Mouse (Mus musculus): ENCODE measurements around the gene Elmo3. TPM values are rescaled to one million over a fixed set of nuclear protein-coding genes. Genes with fewer than 3 reads are reported as not detected.

Gene Elmo3
- total and polyA plus RNA-seq, 3 experiments, result 0.72 to 1.4 (median 1.3) TPM

GRCm38 (mm10) chr8:105330325-105330724 is 24.9 kb downstream of the Elmo3 start:
- dilution Hi-C loops (cut with MboI; ENCODE audit: extremely low pct_ligation_motif_present, extremely low pct_unique_long_range_greater_than_20kb, low sequenced_read_pairs) (no loop called here), in situ Hi-C loops (cut with MboI; ENCODE audit: low pct_ligation_motif_present, low pct_unique_long_range_greater_than_20kb, low sequenced_read_pairs) (no loop called here)
- H3K79me2 ChIP-seq (replicated peaks; ENCODE audit: control insufficient read depth, extremely low read depth, insufficient read depth, poor library complexity, severe bottlenecking), result peaks cover 11% of the 10 kb centered on the region
- peaks cover 3 to 10% of the 10 kb centered on the region in 2 experiments for H3K4me1 ChIP-seq (ENCODE audit: control insufficient read depth in 1 of 2, insufficient read depth in 2 of 2)
- H3K36me3 ChIP-seq (replicated peaks in 1 of 2; ENCODE audit: control insufficient read depth in 1 of 2, insufficient read depth in 1 of 2, low read length in 1 of 2), result peaks cover 51 to 73% of the 10 kb centered on the region in 2 experiments
- no peak overlapping the region for H3K9ac ChIP-seq (ENCODE audit: insufficient read depth, low read depth)
- H3K9me3 ChIP-seq (replicated peaks; ENCODE audit: low read length), result no peaks in the 10 kb centered on the region
- no peak for TF ChIP-seq SIN3A (IDR thresholded peaks at IDR 0.05; ENCODE audit: low read length)
- TF ChIP-seq CTCF (conservative IDR thresholded peaks at IDR 0.05 in 1 of 2, IDR thresholded peaks at IDR 0.05 in 1 of 2; ENCODE audit: low read depth in 2 of 2, low read length in 2 of 2), result no peak
- no peak for TF ChIP-seq IRF4 (IDR thresholded peaks at IDR 0.05; ENCODE audit: low read depth, low read length)
- TF ChIP-seq CHD2 (IDR thresholded peaks at IDR 0.05; ENCODE audit: low read length), result no peak
- TF ChIP-seq KAT2A (IDR thresholded peaks at IDR 0.05; ENCODE audit: insufficient replicate concordance, low read length), result no peak
- no peak for TF ChIP-seq BHLHE40 (IDR thresholded peaks at IDR 0.05; ENCODE audit: low read depth, low read length)
- TF ChIP-seq JUN (IDR thresholded peaks at IDR 0.05; ENCODE audit: insufficient read depth, low read depth, low read length), result no peak
- TF ChIP-seq E2F4 (IDR thresholded peaks at IDR 0.05; ENCODE audit: insufficient replicate concordance, low read depth, low read length), result no peak
- TF ChIP-seq USF1 (IDR thresholded peaks at IDR 0.05; ENCODE audit: low read depth, low read length), result no peak
- TF ChIP-seq RAD21 (IDR thresholded peaks at IDR 0.05; ENCODE audit: low read depth, low read length), result no peak
- no peak for TF ChIP-seq RCOR1 (conservative IDR thresholded peaks at IDR 0.05; ENCODE audit: low read depth, low read length)
- TF ChIP-seq ZMIZ1 (IDR thresholded peaks at IDR 0.05; ENCODE audit: low read depth, low read length), result no peak
- TF ChIP-seq MYC (IDR thresholded peaks at IDR 0.05; ENCODE audit: low read depth, low read length), result no peak
- TF ChIP-seq MAFK (IDR thresholded peaks at IDR 0.05; ENCODE audit: insufficient replicate concordance, low read length), result no peak
- no peak for TF ChIP-seq UBTF (IDR thresholded peaks at IDR 0.05; ENCODE audit: low read depth, low read length)
- TF ChIP-seq CHD1 (IDR thresholded peaks at IDR 0.05; ENCODE audit: low read depth, low read length), result no peak
- TF ChIP-seq MAZ (IDR thresholded peaks at IDR 0.05; ENCODE audit: low read depth, low read length), result no peak
- TF ChIP-seq TCF12 (IDR thresholded peaks at IDR 0.05; ENCODE audit: low read depth, low read length), result no peak
- no peak for TF ChIP-seq POLR2A (IDR thresholded peaks at IDR 0.05; ENCODE audit: low read depth, low read length)
- no peak for TF ChIP-seq POLR2AphosphoS2 (IDR thresholded peaks at IDR 0.05; ENCODE audit: low read depth, low read length)
- H3K27ac ChIP-seq (ENCODE audit: insufficient read depth, low read depth), result no peak overlapping the region
- no peaks in the 10 kb centered on the region for H3K27me3 ChIP-seq (replicated peaks)
- H3K4me2 ChIP-seq (ENCODE audit: insufficient read depth, low read depth, poor library complexity, severe bottlenecking), result no peak overlapping the region
- DNase-seq (ENCODE audit: extremely low read depth), result no peak
- no peak overlapping the region for H3K4me3 ChIP-seq (replicated peaks in 1 of 3; ENCODE audit: low read depth in 2 of 3, low read length in 2 of 3, poor library complexity in 1 of 3)

- Histone ChIP-seq H3K4me3 (replicated peaks in 1 of 3; ENCODE audit: low read depth in 2 of 3, low read length in 2 of 3, poor library complexity in 1 of 3) (no peak overlapping the region), H3K9ac (ENCODE audit: insufficient read depth, low read depth) (no peak overlapping the region), H3K36me3 (replicated peaks in 1 of 2; ENCODE audit: control insufficient read depth in 1 of 2, insufficient read depth in 1 of 2, low read length in 1 of 2) (peaks cover 63 to 84% of the 10 kb centered on the region in 2 experiments), H3K27ac (ENCODE audit: insufficient read depth, low read depth) (no peak overlapping the region), H3K4me2 (ENCODE audit: insufficient read depth, low read depth, poor library complexity, severe bottlenecking) (no peak overlapping the region), H3K9me3 (replicated peaks; ENCODE audit: low read length) (no peaks in the 10 kb centered on the region), H3K79me2 (replicated peaks; ENCODE audit: control insufficient read depth, extremely low read depth, insufficient read depth, poor library complexity, severe bottlenecking) (peaks cover 11% of the 10 kb centered on the region), H3K4me1 (ENCODE audit: control insufficient read depth in 1 of 2, insufficient read depth in 2 of 2) (peaks cover 3 to 9% of the 10 kb centered on the region in 2 experiments), H3K27me3 (replicated peaks) (no peaks in the 10 kb centered on the region)
- DNase-seq (ENCODE audit: extremely low read depth), result no peak
- in situ Hi-C loops (cut with MboI; ENCODE audit: low pct_ligation_motif_present, low pct_unique_long_range_greater_than_20kb, low sequenced_read_pairs), result no loop called here
- TF ChIP-seq MAX (IDR thresholded peaks at IDR 0.05; ENCODE audit: low read length) (no peak), MAFK (IDR thresholded peaks at IDR 0.05; ENCODE audit: insufficient replicate concordance, low read length) (no peak), MAZ (IDR thresholded peaks at IDR 0.05; ENCODE audit: low read depth, low read length) (no peak), CHD2 (IDR thresholded peaks at IDR 0.05; ENCODE audit: low read length) (no peak), ZKSCAN1 (IDR thresholded peaks at IDR 0.05; ENCODE audit: borderline replicate concordance, low read depth, low read length) (no peak), POLR2AphosphoS2 (IDR thresholded peaks at IDR 0.05; ENCODE audit: low read depth, low read length) (no peak), TBP (conservative IDR thresholded peaks at IDR 0.05; ENCODE audit: low read depth, low read length) (no peak), SIN3A (IDR thresholded peaks at IDR 0.05; ENCODE audit: low read length) (no peak), UBTF (IDR thresholded peaks at IDR 0.05; ENCODE audit: low read depth, low read length) (no peak)
- dilution Hi-C loops (cut with MboI; ENCODE audit: extremely low pct_ligation_motif_present, extremely low pct_unique_long_range_greater_than_20kb, low sequenced_read_pairs), result no loop called here
Measured at GRCm38 (mm10) chr8:105331469-105331868, 26.1 kb downstream of the Elmo3 start.

All from CH12.LX (cell line).